Mouse (Mus musculus) CH12.LX (cell line): Measurements from ENCODE around the gene Pola2. TPM values are rescaled to one million over a fixed set of nuclear protein-coding genes. Genes with fewer than 3 reads are reported as not detected.

ENCODE experiments used
- DNase-seq: peaks from one replicate; pipeline ENCODE4 v3.0.0-alpha.2; 2013; ENCODE audit errors: extremely low read depth
- H3K27ac ChIP-seq: 2 replicates; pipeline ENCODE4 v1.5.1; 2012; ENCODE audit warnings: low read depth, mild to moderate bottlenecking, control low read depth, moderate library complexity; ENCODE audit not compliant: insufficient read depth
- H3K27me3 ChIP-seq: replicated peaks from 2 replicates; pipeline ENCODE3; 2012; ENCODE audit warnings: inconsistent platforms
- H3K36me3 ChIP-seq, 2 experiments: replicated peaks in 1 of 2; 2 replicates each; pipeline versions ENCODE3 to v1.6.1; 2012; ENCODE audit warnings: inconsistent platforms in 1 of 2, low read length in 1 of 2, mild to moderate bottlenecking in 1 of 2, mixed read lengths in 1 of 2, moderate library complexity in 1 of 2; ENCODE audit not compliant: control insufficient read depth in 1 of 2, insufficient read depth in 1 of 2
- H3K4me1 ChIP-seq, 2 experiments: 2 replicates each; pipeline ENCODE4 v1.6.1; 2012; ENCODE audit warnings: inconsistent platforms in 1 of 2, moderate library complexity in 1 of 2; ENCODE audit not compliant: insufficient read depth in 2 of 2, control insufficient read depth in 1 of 2
- H3K4me2 ChIP-seq: 2 replicates; pipeline ENCODE4 v1.6.1; 2012; ENCODE audit warnings: low read depth, mild to moderate bottlenecking, control low read depth; ENCODE audit not compliant: poor library complexity, insufficient read depth, severe bottlenecking
- H3K4me3 ChIP-seq, 3 experiments: fragments of 150-350 bp in 1 of 3; sonication (generic) in 1 of 3; replicated peaks in 1 of 3; 2 replicates each; pipeline versions ENCODE3 to v1.5.1; 2011 to 2012; ENCODE audit warnings: low read depth in 2 of 3, low read length in 2 of 3, mild to moderate bottlenecking in 2 of 3, moderate library complexity in 2 of 3, control low read depth in 1 of 3, improper control_type of control experiment in 1 of 3, inconsistent platforms in 1 of 3, mixed read lengths in 1 of 3; ENCODE audit not compliant: poor library complexity in 1 of 3
- H3K79me2 ChIP-seq: replicated peaks from 2 replicates; pipeline ENCODE4 v1.6.1; 2012; ENCODE audit warnings: mild to moderate bottlenecking, moderate library complexity; ENCODE audit not compliant: control insufficient read depth, poor library complexity, insufficient read depth, severe bottlenecking; ENCODE audit errors: extremely low read depth
- H3K9ac ChIP-seq: 2 replicates; pipeline ENCODE4 v1.6.1; 2012; ENCODE audit warnings: low read depth, mild to moderate bottlenecking, control low read depth, moderate library complexity; ENCODE audit not compliant: insufficient read depth
- H3K9me3 ChIP-seq: replicated peaks from 2 replicates; pipeline ENCODE3; 2012; ENCODE audit warnings: low read length, inconsistent platforms, mixed read lengths
- CHD1 ChIP-seq: IDR thresholded peaks from 2 replicates; pipeline ENCODE4 v1.6.1; 2012; ENCODE audit warnings: low read depth, low read length, improper control_type of control experiment, inconsistent platforms
- E2F4 ChIP-seq: IDR thresholded peaks from 2 replicates; pipeline ENCODE4 v1.6.1; 2011; ENCODE audit warnings: low read depth, low read length, improper control_type of control experiment; ENCODE audit not compliant: insufficient replicate concordance
- ETS1 ChIP-seq: conservative IDR thresholded peaks from 2 replicates; pipeline ENCODE4 v1.6.1; 2012; ENCODE audit warnings: low read depth, mild to moderate bottlenecking, inconsistent platforms, low read length, improper control_type of control experiment, moderate library complexity
- GABPA ChIP-seq: IDR thresholded peaks from 2 replicates; pipeline ENCODE4 v1.6.1; 2012; ENCODE audit warnings: low read depth, low read length, improper control_type of control experiment, inconsistent platforms; ENCODE audit not compliant: insufficient replicate concordance
- JUN ChIP-seq: IDR thresholded peaks from 2 replicates; pipeline ENCODE4 v1.6.1; 2011; ENCODE audit warnings: low read depth, mild to moderate bottlenecking, low read length, improper control_type of control experiment, moderate library complexity; ENCODE audit not compliant: insufficient read depth
- JUND ChIP-seq: conservative IDR thresholded peaks from 2 replicates; pipeline ENCODE4 v1.6.1; 2011; ENCODE audit warnings: low read depth, low read length, improper control_type of control experiment
- KAT2A ChIP-seq: IDR thresholded peaks from 2 replicates; pipeline ENCODE4 v1.6.1; 2012; ENCODE audit warnings: low read length, improper control_type of control experiment, inconsistent platforms; ENCODE audit not compliant: insufficient replicate concordance
- MAFK ChIP-seq: IDR thresholded peaks from 2 replicates; pipeline ENCODE4 v1.6.1; 2011; ENCODE audit warnings: low read length, improper control_type of control experiment; ENCODE audit not compliant: insufficient replicate concordance
- MAZ ChIP-seq: IDR thresholded peaks from 2 replicates; pipeline ENCODE4 v1.6.1; 2012; ENCODE audit warnings: low read depth, mild to moderate bottlenecking, inconsistent platforms, low read length, improper control_type of control experiment, moderate library complexity
- MXI1 ChIP-seq: IDR thresholded peaks from 2 replicates; pipeline ENCODE4 v1.6.1; 2011; ENCODE audit warnings: mild to moderate bottlenecking, low read depth, low read length, improper control_type of control experiment
- MYC ChIP-seq: IDR thresholded peaks from 2 replicates; pipeline ENCODE4 v1.6.1; 2011; ENCODE audit warnings: low read depth, mild to moderate bottlenecking, improper control_type of control experiment, low read length
- PAX5 ChIP-seq: IDR thresholded peaks from 2 replicates; pipeline ENCODE4 v1.6.1; 2012; ENCODE audit warnings: low read length, inconsistent platforms, mixed read lengths
- POLR2A ChIP-seq: IDR thresholded peaks from 2 replicates; pipeline ENCODE4 v1.6.1; 2011; ENCODE audit warnings: low read depth, mild to moderate bottlenecking, improper control_type of control experiment, low read length
- RAD21 ChIP-seq: IDR thresholded peaks from 2 replicates; pipeline ENCODE4 v1.6.1; 2011; ENCODE audit warnings: low read depth, mild to moderate bottlenecking, low read length, improper control_type of control experiment, moderate library complexity
- RCOR1 ChIP-seq: conservative IDR thresholded peaks from 2 replicates; pipeline ENCODE4 v1.6.1; 2012; ENCODE audit warnings: low read depth, mild to moderate bottlenecking, inconsistent platforms, low read length, improper control_type of control experiment
- SIN3A ChIP-seq: IDR thresholded peaks from 2 replicates; pipeline ENCODE4 v1.6.1; 2012; ENCODE audit warnings: low read length, improper control_type of control experiment, inconsistent platforms
- USF1 ChIP-seq: IDR thresholded peaks from 2 replicates; pipeline ENCODE4 v1.6.1; 2014; ENCODE audit warnings: low read depth, mild to moderate bottlenecking, inconsistent platforms, low read length, improper control_type of control experiment
- USF2 ChIP-seq: conservative IDR thresholded peaks from 2 replicates; pipeline ENCODE4 v1.6.1; 2011; ENCODE audit warnings: low read depth, low read length, improper control_type of control experiment
- ZC3H11A ChIP-seq: IDR thresholded peaks from 2 replicates; pipeline ENCODE4 v1.6.1; 2012; ENCODE audit warnings: low read depth, mild to moderate bottlenecking, inconsistent platforms, low read length, improper control_type of control experiment
- ZMIZ1 ChIP-seq: IDR thresholded peaks from 2 replicates; pipeline ENCODE4 v1.6.1; 2012; ENCODE audit warnings: low read depth, mild to moderate bottlenecking, inconsistent platforms, low read length, improper control_type of control experiment
- dilution Hi-C: fragments of 300-500 bp; cut with MboI; formaldehyde crosslinking; loops from 2 replicates; pipeline ENCODE4 v1.14.3; 2020; ENCODE audit warnings: low sequenced_read_pairs; ENCODE audit not compliant: extremely low pct_unique_long_range_greater_than_20kb, extremely low pct_ligation_motif_present
- in situ Hi-C: fragments of 300-500 bp; cut with MboI; formaldehyde crosslinking; loops from 3 replicates; pipeline ENCODE4 v1.14.3; 2019; ENCODE audit warnings: low sequenced_read_pairs, low pct_ligation_motif_present, low pct_unique_long_range_greater_than_20kb, mixed read lengths
- polyA plus RNA-seq: library from polyadenylated mRNA; unstranded; fragments of >175 nt; gene quantifications from 2 replicates; pipeline ENCODE4 v1.2.1, GENCODE M21; 2012; ENCODE audit warnings: low read depth; ENCODE audit not compliant: insufficient read length
- total RNA-seq, 2 experiments: library from RNA; depleted of rRNA; stranded (reverse); fragments of 300-350 nt in 1 of 2; fragments of >200 nt in 1 of 2; gene quantifications; 2 replicates each; pipeline ENCODE4 v1.2.3; 2012 to 2014

Pola2 gene
- total and polyA plus RNA-seq, 3 experiments: 60.3 to 91.4 (median 71.7) TPM

DNA sequence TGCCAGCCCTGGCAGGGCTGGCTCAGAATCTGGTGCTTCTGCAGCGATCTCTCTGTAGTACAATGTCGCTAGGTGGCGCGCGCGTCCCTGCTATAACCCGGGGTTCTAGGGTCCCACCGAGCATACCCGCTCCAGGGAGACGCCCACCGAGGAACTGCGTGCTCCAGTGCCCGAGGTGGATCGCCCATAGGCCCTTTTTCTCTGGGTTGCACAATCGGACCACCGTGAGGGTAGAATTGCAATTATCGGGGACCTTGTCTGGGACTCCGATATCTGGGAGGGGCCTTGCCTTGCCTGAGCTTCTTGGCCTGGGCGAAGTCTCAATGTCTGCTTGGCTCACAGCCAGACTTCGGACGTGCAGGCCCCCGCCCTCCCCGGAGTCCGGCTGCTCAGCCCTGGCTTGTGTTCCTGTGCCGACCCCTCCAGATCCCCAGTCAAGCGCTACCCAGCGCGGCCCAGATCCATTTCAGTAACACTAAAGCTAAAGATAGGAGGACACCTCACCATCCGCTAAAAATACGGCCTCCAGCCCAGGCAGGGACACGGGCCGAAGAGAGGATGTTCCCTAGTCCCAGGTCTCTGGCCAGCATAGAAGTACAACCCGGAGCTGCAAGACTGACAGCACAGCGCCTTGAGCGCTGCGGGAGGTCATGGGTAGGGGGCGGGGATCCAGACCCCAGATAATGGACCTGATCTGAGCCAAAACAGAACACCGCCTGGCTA lies 39.9 kb downstream of the Pola2 start (continued):
- TF ChIP-seq JUN: no peak
- 0 out of 2 replicates have a peak, but pooled peaks have one; percentile 10 for TF ChIP-seq MYC
- TF ChIP-seq, all 38 proteins: peak for 12

- H3K4me3 ChIP-seq: no peak overlapping the region
- peaks cover 5 to 16% of the 10 kb centered on the region in 2 experiments; a peak in 2 of 4 replicates for H3K4me1 ChIP-seq
- H3K9ac ChIP-seq: no peak overlapping the region
Observed at GRCm38 (mm10) chr19:5922963-5923362, 41.0 kb downstream of the Pola2 start.

GRCm38 (mm10) chr19:5922119-5922942 lies 41.7 kb downstream of the Pola2 start:
- Histone ChIP-seq H3K9me3 (no peaks in the 10 kb centered on the region), H3K4me1 (peaks cover 5 to 16% of the 10 kb centered on the region in 2 experiments; a peak in 2 of 4 replicates), H3K36me3 (peaks cover 3 to 16% of the 10 kb centered on the region in 2 experiments), H3K27me3 (peaks cover 7% of the 10 kb centered on the region), H3K27ac (no peak overlapping the region), H3K79me2 (no peaks in the 10 kb centered on the region), H3K4me2 (no peak overlapping the region), H3K9ac (no peak overlapping the region), H3K4me3 (no peak overlapping the region)
- no peak for TF ChIP-seq ETS1
- no peak for TF ChIP-seq GABPA
- no peak for TF ChIP-seq MAFK
- TF ChIP-seq PAX5: no peak
- TF ChIP-seq ZC3H11A: no peak
- no peak for TF ChIP-seq KAT2A
- TF ChIP-seq ZMIZ1: no peak
- TF ChIP-seq E2F4: no peak
- TF ChIP-seq POLR2A: no peak
- no peak for TF ChIP-seq RAD21
- TF ChIP-seq RCOR1: no peak
- no peak for TF ChIP-seq CHD1
- no peak for TF ChIP-seq USF1
- TF ChIP-seq JUND: no peak
- no peak for TF ChIP-seq USF2
- dilution Hi-C loops: no loop called here
- in situ Hi-C loops: loop anchor here (5.0 kb wide), 2 partner anchors 40 to 95 kb away; partner anchors contain the start of genes Capn1 and Pola2
- no peak for DNase-seq

More at GRCm38 (mm10) chr19:5922963-5923362, 41.0 kb downstream of the Pola2 start:
- in situ Hi-C loops: loop anchor here (5.0 kb wide), 2 partner anchors 39 to 94 kb away; partner anchors contain the start of genes Capn1 and Pola2
- DNase-seq: no peak
- H3K36me3 ChIP-seq: peaks cover 0 to 9% of the 10 kb centered on the region in 2 experiments
- no peak for TF ChIP-seq POLR2A
- TF ChIP-seq ETS1: no peak
- no peak for TF ChIP-seq MAZ
- no peak for TF ChIP-seq SIN3A
- TF ChIP-seq JUND: no peak
- no peak for TF ChIP-seq MXI1
- TF ChIP-seq, all 38 proteins: peak for 0
- dilution Hi-C loops: no loop called here
- Histone ChIP-seq H3K4me2 (no peak overlapping the region), H3K9me3 (no peaks in the 10 kb centered on the region), H3K27me3 (peaks cover 7% of the 10 kb centered on the region), H3K79me2 (no peaks in the 10 kb centered on the region), H3K27ac (no peak overlapping the region)
